Mouse (Mus musculus) cerebral cortex, adult 2 months (tissue): Measurements from ENCODE around the gene Tmem171.

Experiments used
- WGBS: fragments of 180-500 bp; shearing (Covaris S2); methylation state at CpG from one replicate; pipeline ENCODE4 v1.1.7; 2018; 5-methylcytosine and 5-hydroxymethylcytosine counted together

Tmem171 gene

DNA sequence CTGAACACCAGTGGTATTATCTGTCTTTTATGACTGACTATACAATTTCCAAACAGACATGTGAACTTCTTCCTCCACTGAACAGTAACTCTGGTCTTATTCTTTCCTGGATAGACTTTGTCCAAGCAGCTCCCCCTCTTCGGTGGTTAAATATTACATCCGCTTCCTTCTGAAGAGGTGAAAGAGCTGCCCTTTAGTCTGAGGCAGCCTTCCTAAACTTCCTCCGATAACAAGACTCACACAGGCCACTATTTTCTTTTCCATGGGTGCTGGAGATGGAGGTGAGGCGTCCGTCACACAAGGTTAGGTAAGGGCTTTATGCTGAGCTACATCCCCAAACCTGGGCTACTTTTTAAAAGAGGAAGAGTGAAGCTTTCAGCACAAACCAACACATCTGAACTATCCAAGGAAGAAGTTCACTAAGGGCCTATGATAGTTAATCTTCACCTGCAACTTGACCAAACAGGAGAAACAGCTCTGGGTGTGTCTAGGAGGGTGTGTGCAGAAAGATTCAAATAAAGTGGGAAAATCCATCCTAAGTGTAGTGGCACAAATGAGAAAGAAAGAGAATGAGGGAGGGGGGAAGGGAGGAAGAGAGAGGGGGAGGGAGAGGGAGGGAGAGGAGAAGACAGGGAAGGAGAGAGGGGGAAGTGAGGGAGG is 56.0 kb downstream of the Tmem171 start:
- WGBS = 91% methylated on average over 5 of the region's 5 CpGs

- WGBS = 95% methylated on average over 12 of the region's 12 CpGs
Observed at GRCm38 (mm10) chr13:98637145-98637544, 57.5 kb downstream of the Tmem171 start, which contains the start of gene Tmem174. Gene Tmem174 (minus strand): TSS chr13:98637410.

GRCm38 (mm10) chr13:98636571-98636970 is 58.1 kb downstream of the Tmem171 start:
- WGBS = 77% methylated on average over 18 of the region's 18 CpGs
